Mouse (Mus musculus): ENCODE measurements at regions not wholly inside any gene's neighbourhood (a gene's known extent, or its start where the extent isn't known, plus 50 kb on each side); places are given as distances from the start of the nearest gene placed in this dataset.

- no peak for DNase-seq (ENCODE audit: low spot score in 2 of 2)
These were observed 910.8 kb downstream of the Grik2 start for GRCm38 (mm10) chr10:48877477-48878473.

- peak; percentile 4 to 18 for DNase-seq (ENCODE audit: low spot score in 2 of 2)
These were observed 915.6 kb downstream of the Grik2 start for GRCm38 (mm10) chr10:48872978-48873377.

Measured in left cerebral cortex, adult 9 months (tissue).